Mouse (Mus musculus) urinary bladder, adult 18-20 months (tissue): ENCODE measurements around the gene Gramd4.
A peak's percentile ranks its signal among the peaks of the same experiment; 100 is the strongest.
"Not testable (repeated sequence)": the region's sequence is repeated elsewhere in the genome, so short reads cannot be mapped to it uniquely, and the experiment has no call there.

Experiments used
- DNase-seq, 2 experiments: peaks; one replicate each; pipeline ENCODE4 v3.0.0; 2022; ENCODE audit warnings: low spot score in 2 of 2, mixed read lengths in 2 of 2

Gene Gramd4

DNA sequence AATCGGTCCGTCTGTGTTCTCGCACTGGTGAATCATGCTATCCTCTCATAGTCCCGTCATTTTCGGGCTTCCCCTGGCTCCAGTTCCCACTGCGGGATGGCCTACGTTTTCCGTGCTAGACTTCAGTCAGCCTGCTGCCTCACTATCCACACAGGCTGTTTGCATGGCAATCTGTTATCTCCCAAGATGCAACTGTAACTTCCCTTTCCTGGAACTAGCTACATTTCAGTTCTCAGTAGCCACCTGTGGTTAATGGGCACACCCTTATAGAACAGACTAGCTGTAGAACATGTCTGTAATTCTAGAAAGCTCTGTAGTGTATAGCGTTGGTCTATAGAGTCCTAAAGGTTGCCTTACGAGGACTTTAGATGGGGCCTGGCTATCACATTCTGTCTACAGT is 6.3 kb upstream of the Gramd4 start:
- DNase-seq = no peak

GRCm38 (mm10) chr15:86051878-86052478 is 5.5 kb upstream of the Gramd4 start:
- no peak for DNase-seq

DNA sequence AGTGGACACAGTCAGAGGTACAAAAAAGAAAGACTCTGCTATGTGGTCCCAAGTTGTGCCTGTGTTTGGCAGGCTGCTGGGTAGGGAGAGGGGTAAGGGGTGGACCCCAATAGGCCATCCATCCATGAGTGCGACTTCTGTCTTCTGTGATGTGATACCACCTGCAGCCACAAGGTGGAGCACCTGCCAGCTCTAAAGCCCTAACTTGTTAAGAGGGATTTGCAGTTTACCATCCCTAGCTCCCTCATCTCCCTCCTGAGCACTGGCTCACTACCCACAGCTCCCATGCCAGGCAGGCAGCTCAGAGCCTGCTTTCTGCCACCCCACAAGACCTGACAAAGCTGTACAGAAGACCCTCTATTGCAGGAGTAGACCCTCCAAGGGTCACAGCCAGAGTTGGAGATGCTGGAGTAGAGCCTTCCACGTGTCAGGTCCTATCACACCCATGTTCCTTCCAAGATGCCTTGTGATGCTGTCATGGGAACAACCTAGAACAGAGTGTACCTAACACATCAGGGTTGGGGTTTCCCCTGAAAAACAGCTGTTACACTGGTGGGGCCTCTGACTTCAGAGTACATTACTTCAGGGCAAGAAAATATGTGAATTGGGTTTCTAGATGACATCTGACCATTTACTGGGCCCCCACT is 3.5 kb upstream of the Gramd4 start:
- DNase-seq = peak; percentile 59 to 74

GRCm38 (mm10) chr15:86054861-86055260 is 2.6 kb upstream of the Gramd4 start:
- DNase-seq = not testable (repeated sequence)

DNA sequence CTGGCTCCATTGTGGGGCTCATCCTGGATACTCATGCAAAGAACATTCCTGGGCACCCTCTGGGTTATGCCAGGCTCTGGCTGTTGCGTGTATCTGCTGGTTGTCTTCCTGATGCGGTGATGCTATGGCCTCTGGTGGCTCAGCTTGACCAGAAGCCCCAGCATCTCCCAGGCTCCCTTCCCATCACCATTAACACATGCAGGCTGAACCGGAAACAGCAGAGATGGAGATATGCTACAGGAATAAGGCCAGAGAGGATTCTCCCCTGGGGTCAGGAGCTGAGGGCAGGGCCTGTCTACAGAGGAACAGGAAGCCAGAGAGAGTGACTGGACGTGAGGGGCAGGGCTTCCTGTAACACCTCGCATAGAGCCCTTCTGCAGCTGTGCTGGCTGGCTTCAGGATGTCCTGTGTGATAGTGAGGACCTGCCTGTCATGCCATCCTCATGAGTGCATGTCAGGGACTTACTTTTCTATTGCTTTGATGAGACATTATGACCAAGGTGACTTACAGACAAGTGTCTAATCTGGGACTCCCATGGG is 1.2 kb upstream of the Gramd4 start:
- no peak for DNase-seq

GRCm38 (mm10) chr15:86057908-86058307 is 413 bp downstream of the Gramd4 start:
- DNase-seq = no peak

DNA sequence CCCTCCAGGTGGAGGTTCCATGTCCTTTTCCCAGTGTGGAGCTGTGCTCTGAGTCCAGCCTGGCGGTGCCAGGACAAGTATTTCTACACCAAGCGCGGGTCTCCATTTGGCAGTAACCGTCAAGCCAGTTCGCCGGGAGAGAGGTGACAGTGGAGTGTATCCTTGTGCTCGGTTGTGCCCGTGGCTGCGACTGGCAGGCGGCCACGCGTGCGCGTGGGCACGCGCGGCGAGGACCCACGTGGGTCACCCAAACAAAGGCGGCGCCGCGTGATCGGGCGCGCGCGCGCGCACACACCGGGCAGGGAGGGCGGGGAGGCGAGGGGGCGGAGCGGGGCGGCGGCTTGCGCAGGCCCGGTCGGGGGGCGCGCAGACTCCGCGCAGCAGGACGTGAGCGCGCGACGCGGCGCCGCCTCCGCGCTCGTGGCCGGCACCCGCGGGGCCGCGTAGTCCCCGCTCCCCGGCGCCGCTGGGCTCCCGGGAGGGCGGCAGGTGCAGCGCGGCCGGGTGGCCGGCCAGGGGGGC is 960 bp downstream of the Gramd4 start:
- peak; percentile 59 to 61 for DNase-seq

DNA sequence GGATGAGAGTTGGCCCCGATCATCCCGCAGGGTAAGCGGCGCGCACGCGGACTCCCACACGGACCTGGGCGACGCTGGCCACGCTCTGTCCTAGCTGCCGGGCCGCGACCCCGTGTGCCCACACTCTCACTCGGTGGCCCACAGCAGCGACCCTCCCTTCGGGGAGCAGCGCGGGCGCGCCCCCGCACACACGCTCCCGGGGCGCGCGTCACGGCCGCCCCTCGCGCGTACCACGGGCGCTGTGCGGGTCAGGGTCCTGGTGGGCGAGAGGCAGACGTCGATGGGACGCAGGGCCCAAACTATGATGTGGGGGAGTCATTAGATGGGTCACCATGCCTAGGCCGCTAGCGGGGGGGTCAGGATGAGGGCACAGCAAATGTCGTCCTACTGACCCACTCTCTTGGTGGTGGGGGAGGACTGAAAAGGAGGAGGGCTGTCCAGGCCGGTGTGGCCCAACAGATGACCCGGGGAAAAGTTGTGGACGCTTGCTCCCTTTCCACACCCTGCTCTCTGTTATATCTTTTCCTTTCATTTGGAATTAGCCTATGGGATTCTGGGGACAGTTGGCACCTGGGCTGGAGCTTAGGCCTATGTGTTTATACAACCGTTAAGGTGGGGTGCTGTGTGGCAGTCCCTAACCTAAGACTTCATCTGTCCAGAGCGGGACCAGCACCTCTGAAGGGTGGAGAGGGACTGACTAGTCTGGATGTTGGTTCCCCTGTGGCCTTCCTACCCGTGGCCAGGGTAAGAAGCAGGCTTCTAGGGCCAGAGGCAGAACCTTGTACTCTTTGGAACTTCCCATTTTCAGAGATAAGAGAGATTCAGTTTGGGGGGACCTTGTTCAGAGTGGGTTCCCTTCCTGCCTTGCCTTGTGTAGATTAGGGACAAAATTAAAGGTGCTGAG is 1.7 kb downstream of the Gramd4 start:
- no peak for DNase-seq

DNA sequence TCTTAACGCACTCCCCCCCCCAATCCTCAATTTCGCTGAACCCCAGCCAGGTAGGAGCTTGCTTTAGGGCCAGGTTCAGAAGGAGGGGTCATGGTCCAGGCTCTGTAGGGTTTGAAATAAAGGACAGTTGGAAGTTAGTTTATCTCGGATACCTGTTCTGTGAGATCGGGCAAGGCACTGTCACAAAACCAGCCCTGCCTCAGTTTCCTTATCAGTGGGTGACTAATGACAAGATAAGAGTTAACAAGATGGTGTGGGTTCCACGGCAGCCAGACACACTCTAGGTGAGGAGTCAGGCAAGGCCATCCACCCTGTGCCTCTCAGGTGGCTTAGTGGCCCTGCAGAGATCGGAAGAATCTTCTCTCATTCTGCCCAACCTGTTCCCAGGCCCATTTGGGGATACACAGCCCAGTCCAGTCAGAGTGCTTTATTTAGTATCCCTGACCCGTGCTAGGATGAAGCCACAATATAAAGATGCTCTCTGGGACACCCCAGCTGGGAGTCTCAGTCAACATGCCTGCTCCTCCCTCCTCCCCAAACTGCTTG is 2.4 kb downstream of the Gramd4 start:
- DNase-seq = no peak

DNA sequence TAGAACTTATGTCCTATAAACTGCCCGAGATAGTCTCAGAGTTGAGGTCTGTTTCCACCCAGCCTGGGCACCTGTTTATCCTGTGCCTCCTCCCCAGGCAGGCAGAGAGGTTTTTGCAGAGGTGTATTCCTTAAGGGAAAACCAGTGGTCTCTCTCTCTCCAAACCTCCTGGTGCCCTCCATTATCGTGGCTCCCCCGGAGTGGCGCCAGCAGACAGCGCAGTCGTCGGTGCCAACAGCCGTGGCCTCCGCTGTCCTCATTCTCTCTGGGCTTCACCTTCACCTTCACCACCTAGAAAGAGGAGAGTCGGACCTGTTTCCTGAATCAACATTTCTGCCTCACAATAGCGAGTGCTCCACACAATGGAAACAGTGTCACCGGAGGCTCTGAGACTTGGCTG is 3.1 kb downstream of the Gramd4 start:
- DNase-seq = no peak

DNA sequence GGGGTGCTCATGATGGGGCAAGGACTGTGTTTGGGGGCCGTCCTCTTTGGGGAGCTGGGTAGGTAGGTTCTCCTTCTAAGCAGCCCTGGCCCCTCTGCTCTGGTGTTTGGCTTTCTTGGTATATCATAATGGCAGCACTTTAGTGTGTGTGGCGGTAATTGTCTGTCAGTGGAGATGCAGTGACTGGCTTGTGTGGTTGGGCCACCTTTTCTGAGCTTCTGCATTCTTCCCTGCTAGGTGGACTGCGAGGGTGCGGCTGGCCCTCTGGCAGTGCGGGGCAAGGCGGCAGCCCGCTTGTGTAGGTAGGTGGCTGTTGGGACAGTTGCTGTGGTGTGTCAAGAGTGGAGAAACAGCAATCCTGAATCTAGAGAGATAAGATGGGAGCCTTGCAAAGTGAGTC is 3.7 kb downstream of the Gramd4 start:
- DNase-seq = no peak

DNA sequence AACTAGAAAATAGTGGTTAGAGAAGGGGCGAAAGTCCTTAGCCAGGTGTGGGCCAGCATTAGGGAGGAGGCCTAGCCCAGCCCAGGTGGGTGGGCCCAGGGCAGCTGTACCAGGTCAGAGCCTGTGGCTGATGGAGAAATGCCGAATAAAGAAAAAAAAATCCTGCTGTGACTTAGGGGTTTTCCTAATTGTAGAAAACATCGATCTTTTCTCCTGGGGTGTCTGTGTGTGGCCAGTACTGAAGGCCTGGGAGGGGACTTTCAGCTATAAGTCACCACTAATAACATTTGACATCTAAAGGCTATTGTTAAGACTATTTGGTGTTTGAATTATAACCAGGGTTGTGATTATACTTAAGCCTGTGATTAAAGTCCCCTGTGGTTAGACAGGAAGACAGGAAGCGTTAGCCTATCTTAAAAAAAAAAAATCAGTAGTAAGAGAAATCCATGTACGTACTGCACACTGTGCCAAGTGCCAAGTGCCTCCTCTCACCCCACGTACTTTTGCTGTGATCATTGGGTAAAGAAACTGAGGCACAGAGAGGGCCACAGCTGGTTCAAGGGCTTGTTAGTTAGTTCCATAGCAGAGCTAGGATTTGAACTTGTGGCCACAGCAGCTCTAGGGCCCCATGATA is 4.5 kb downstream of the Gramd4 start:
- no peak for DNase-seq

DNA sequence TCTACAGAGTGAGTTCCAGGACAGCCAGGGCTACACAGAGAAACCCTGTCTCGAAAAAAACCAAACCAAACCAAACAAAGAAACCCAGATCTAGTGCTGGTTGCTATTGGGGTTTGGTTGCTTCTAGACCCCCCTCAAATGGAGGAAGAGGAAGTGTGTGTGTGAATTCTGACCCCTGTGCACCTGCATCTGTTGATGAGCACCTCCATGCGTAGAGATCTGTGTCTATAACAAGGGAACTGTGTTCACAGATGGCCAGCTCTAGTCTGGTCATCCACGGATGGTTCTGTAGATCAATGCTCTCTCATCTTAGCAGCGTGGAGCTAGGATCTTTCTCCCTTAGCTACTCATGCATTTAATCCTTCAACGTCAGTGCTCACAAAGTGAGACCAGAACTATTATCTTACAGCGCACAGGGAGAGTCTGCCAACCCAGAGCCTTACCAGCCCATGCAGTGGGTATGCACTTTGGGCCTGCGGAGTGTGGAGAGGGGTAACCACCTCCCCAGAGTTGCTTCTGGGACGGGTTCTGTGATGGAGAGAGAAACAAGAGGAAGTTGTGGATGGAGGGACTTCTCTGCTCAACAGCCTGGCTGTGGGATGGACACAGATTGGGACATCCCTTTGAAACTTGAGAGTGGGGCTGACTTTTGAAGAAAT is 6.8 kb downstream of the Gramd4 start:
- DNase-seq = no peak

GRCm38 (mm10) chr15:86064850-86065229 is 7.3 kb downstream of the Gramd4 start:
- no peak for DNase-seq

DNA sequence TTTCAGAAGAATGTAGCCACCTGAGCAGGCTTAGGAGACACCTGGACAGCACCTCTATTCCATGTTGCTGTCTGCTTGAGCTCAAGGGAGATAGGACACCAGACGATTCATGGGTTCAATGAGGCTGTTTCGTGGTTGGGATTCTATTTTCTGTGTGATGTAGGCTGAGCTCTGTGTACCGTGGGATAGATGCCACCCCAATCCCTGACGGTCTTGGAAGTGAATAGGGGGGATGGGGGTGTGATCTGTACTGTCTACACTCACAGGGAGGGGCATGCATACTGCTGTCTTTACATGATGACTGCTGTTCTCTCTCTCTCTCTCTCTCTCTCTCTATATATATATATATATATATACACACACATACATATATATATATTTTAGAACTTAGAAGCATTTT is 7.9 kb downstream of the Gramd4 start:
- DNase-seq = no peak

- no peak for DNase-seq
Observed at GRCm38 (mm10) chr15:86066836-86067580, 9.5 kb downstream of the Gramd4 start.

DNA sequence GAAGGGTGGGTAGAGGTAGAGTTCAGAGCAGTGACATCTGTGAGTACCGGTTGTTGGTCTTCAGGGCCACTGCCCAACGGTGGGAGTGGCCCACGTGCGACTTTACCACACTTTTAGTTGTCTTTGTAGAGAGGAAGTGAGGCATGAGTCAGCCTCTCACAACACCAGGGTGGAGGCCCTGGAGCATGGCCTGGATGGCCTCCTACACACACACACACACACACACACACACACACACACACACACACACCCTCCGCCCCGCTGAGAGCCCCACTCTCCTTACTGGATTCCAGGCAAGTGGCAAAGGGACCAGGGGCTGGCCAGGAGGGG is 10.1 kb downstream of the Gramd4 start:
- DNase-seq = peak in 1 of 2 experiments; percentile 52

DNA sequence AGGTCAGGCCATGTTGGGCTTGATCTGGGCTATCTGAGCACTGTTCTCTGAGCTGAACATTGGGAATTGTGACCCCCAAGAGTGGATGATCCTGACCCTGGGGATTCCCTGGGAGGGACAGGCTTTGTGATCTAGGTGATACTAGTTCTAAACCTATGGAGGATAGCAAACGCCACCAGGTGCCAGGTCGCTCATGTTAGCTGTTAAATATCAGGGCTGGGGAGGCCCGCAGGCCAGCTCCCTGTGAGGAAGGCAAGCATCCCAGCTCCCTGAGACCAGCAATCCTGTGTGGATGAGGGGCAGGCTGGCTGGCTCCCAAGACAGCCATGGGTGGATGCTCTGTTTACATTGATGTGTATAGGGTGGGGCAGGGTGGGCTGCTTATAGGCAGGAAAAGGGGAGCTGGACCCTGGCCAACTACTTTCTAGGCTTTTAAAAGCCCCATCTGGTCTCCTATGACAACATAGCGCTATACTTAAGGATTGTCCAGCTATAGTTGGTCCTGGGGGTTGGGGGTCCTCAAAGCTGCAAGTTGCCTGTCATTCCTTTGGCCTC is 10.5 kb downstream of the Gramd4 start:
- DNase-seq = no peak

GRCm38 (mm10) chr15:86069011-86069791 is 11.7 kb downstream of the Gramd4 start:
- no peak for DNase-seq
